Mouse (Mus musculus) bone marrow, adult 2 months (tissue): ENCODE measurements at regions not wholly inside any gene's neighbourhood (a gene's known extent, or its start where the extent isn't known, plus 50 kb on each side); places are given as distances from the start of the nearest gene placed in this dataset.

Experiments
- CTCF ChIP-seq: fragments of 200-500 bp; IDR thresholded peaks from 2 replicates; pipeline ENCODE4 v1.5.1; 2011; ENCODE audit warnings: low read length, control low read depth; ENCODE audit not compliant: control insufficient read depth, insufficient read depth
- POLR2A ChIP-seq: fragments of 200-500 bp; IDR thresholded peaks from 2 replicates; pipeline ENCODE4 v1.6.1; 2011; ENCODE audit warnings: low read depth, mild to moderate bottlenecking, control low read depth, low read length, borderline replicate concordance; ENCODE audit not compliant: control insufficient read depth

DNA sequence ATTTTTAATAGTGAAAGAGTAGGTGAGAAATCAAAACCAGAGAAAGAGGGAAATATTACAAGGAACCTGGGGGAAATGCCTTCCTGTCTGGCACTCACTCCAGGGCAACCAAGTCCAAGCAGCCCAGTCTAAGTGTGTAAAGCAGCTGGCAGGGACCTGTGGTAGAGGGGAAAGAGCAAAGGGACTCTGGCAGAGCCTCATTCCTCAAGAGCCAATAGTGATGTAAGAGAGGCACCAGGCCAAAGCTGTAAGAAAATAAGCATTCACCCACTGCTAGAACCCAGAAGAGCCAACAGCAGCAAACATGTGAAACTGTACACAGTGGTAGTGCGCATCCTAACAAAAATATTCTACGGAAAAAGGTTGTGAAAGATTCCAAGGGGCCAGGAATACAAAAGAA lies 301.7 kb downstream of the Sox4 start:
- TF ChIP-seq POLR2A: no peak
- TF ChIP-seq CTCF: no peak
